Mouse (Mus musculus): ENCODE measurements around the gene Txnrd1.

DNA sequence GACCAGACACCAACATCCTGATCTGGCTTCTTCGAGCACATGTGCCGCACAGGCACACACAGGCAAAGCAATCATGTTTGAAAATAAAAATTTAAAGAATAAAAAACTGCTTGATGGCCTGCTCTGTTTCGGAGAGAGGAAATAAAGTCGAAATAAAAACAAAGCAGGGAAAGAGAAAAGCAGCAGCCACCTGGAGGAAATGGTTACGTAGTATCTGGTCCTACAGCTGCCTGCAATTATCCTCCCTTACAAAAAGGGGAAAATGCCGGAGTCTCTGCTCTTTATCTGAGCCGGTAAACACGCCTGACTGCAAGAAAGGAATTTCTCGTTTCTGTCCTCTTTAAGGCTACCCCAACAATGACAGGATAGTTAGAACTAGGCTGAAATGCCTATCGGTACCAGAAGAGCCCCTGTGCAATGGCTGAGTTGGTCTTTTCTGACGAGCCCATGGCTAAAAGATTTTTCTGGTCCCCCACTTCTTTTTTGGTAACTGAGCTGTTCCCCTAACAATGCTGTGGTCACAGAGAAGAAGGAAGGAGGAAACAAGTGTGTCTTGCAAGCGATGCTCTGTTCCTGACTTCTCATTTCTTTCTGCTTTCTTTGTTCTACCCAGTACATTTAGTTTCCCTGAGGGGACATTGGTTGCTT is 37.2 kb upstream of the Txnrd1 start:
- no peak for TF ChIP-seq CTCF (IDR thresholded peaks at IDR 0.05; ENCODE audit: borderline replicate concordance, control insufficient read depth, extremely low read depth, insufficient read depth, low read length, poor library complexity)
- no peak for TF ChIP-seq POLR2A (IDR thresholded peaks at IDR 0.05; ENCODE audit: control insufficient read depth, extremely low read depth, insufficient read depth, low read length, poor library complexity)

All from thymus, adult 2 months (tissue).